In genomic region chr7:101503351-101503750, GRCm38 (mm10) we compare ENCODE assay signal across 10 mouse cellular contexts.
DNase-seq lines count a peak whose midpoint lies in the region; ATAC-seq lines count a peak whose summit lies in the region.
"Had no signal": no experiment of that assay in that cellular context is flagged by ENCODE, and none has a peak within 500 bp of the region (broad histone marks: within the 10 kb centered on the region; RNA-seq: fewer than 3 reads in every experiment).

No protein-coding gene starts in this region.

- H3K27ac ChIP-seq in kidney, embryonic 15.5 days = no peak overlapping the region
- no peak overlapping the region for H3K27ac ChIP-seq in limb, embryonic 10.5 days
- H3K27ac ChIP-seq in neural tube, embryonic 12.5 days = no peak overlapping the region
- H3K27ac ChIP-seq: embryonic facial prominence, embryonic 12.5 days; macrophage had no signal

- H3K4me1 ChIP-seq in kidney, embryonic 15.5 days = peaks cover 11% of the 10 kb centered on the region
- peaks cover 18% of the 10 kb centered on the region for H3K4me1 ChIP-seq in limb, embryonic 10.5 days
- peaks cover 7% of the 10 kb centered on the region for H3K4me1 ChIP-seq in neural tube, embryonic 12.5 days

- intact Hi-C loops in heart, postnatal 14 days (cut with DNase I) = loop anchor here (1.0 to 5.0 kb wide), 2 partner anchors 39 to 53 kb away; no protein-coding TSS in a partner anchor

- no peaks in the 10 kb centered on the region for H3K36me3 ChIP-seq in kidney, embryonic 15.5 days
- no peaks in the 10 kb centered on the region for H3K36me3 ChIP-seq in limb, embryonic 10.5 days
- H3K36me3 ChIP-seq in neural tube, embryonic 12.5 days = no peaks in the 10 kb centered on the region
- H3K36me3 ChIP-seq: embryonic facial prominence, embryonic 12.5 days had no signal

- peaks cover 26% of the 10 kb centered on the region for H3K27me3 ChIP-seq in kidney, embryonic 15.5 days
- peaks cover 55% of the 10 kb centered on the region for H3K27me3 ChIP-seq in limb, embryonic 10.5 days (ENCODE audit: low read depth, poor library complexity, severe bottlenecking)
- H3K27me3 ChIP-seq in neural tube, embryonic 12.5 days (replicated peaks) = peaks cover 25% of the 10 kb centered on the region

- no peak overlapping the region for H3K9ac ChIP-seq in kidney, embryonic 15.5 days
- H3K9ac ChIP-seq in neural tube, embryonic 12.5 days = no peak overlapping the region
- H3K9ac ChIP-seq: embryonic facial prominence, embryonic 12.5 days had no signal

- H3K4me2 ChIP-seq in kidney, embryonic 15.5 days = no peak overlapping the region
- H3K4me2 ChIP-seq in neural tube, embryonic 12.5 days (replicated peaks) = no peak overlapping the region
- H3K4me2 ChIP-seq: embryonic facial prominence, embryonic 12.5 days had no signal

- no peaks in the 10 kb centered on the region for H3K9me3 ChIP-seq in kidney, embryonic 15.5 days (replicated peaks)
- no peaks in the 10 kb centered on the region for H3K9me3 ChIP-seq in limb, embryonic 10.5 days (replicated peaks)
- peaks cover 5% of the 10 kb centered on the region for H3K9me3 ChIP-seq in neural tube, embryonic 12.5 days
- H3K9me3 ChIP-seq: embryonic facial prominence, embryonic 12.5 days had no signal

- ATAC-seq in kidney, embryonic 15.5 days (replicated peaks; ENCODE audit: low FRiP score) = no peak
- ATAC-seq in common myeloid progenitor, adult 5-6 weeks (replicated peaks; ENCODE audit: low read depth, poor library complexity, severe bottlenecking) = peak; percentile 70
- ATAC-seq in neural tube, embryonic 12.5 days (ENCODE audit: low FRiP score, low read depth) = peak; percentile 46; the same call in 1 of the 2 replicates

- DNase-seq in kidney, adult 11 months = peak; percentile 55
- DNase-seq in Muller cell, postnatal 12 days (ENCODE audit: inconsistent ontology term) = peak; percentile 44
- DNase-seq in heart, postnatal 14 days = peak; percentile 69 to 83
- peak; percentile 74 for DNase-seq in limb, embryonic 10.5 days (ENCODE audit: low spot score)
- DNase-seq in thymus, postnatal 36 days = peak; percentile 60 to 67

- WGBS in kidney, embryonic 15.5 days = 22% methylated on average over 8 of the region's 8 CpGs
- 21% methylated on average over 8 of the region's 8 CpGs for WGBS in limb, embryonic 10.5 days
- WGBS in neural tube, embryonic 12.5 days = 27% methylated on average over 8 of the region's 8 CpGs

- no peak overlapping the region for H3K4me3 ChIP-seq in kidney, embryonic 15.5 days (replicated peaks)
- H3K4me3 ChIP-seq in limb, embryonic 10.5 days = no peak overlapping the region
- no peak overlapping the region for H3K4me3 ChIP-seq in neural tube, embryonic 12.5 days
- H3K4me3 ChIP-seq: embryonic facial prominence, embryonic 12.5 days had no signal
